Mouse (Mus musculus) midbrain, embryonic 15.5 days (tissue): ENCODE measurements around the gene Lhfp. TPM values are rescaled to one million over a fixed set of nuclear protein-coding genes. Genes with fewer than 3 reads are reported as not detected.

Source experiments
- ATAC-seq: fragments of 200-750 bp; cut with Nextera tagmentation; replicated peaks from 2 replicates; pipeline ENCODE4 v1.8.0; 2017; ENCODE audit warnings: moderate TSS enrichment
- H3K27ac ChIP-seq: fragments of 300-500 bp; sonication (generic); 2 replicates; pipeline ENCODE4 v1.5.1; 2015; ENCODE audit warnings: mild to moderate bottlenecking, inconsistent platforms
- H3K27me3 ChIP-seq: fragments of 300-500 bp; sonication (generic); replicated peaks from 2 replicates; pipeline ENCODE4 v1.6.1; 2015; ENCODE audit warnings: inconsistent platforms
- H3K36me3 ChIP-seq: fragments of 300-500 bp; sonication (generic); replicated peaks from 2 replicates; pipeline ENCODE4 v1.6.1; 2015; ENCODE audit warnings: inconsistent platforms
- H3K4me1 ChIP-seq: fragments of 300-500 bp; sonication (generic); 2 replicates; pipeline ENCODE4 v1.6.1; 2015; ENCODE audit warnings: inconsistent platforms
- H3K4me2 ChIP-seq: fragments of 300-500 bp; sonication (generic); 2 replicates; pipeline ENCODE4 v1.6.1; 2015; ENCODE audit warnings: inconsistent platforms, mild to moderate bottlenecking, moderate library complexity
- H3K4me3 ChIP-seq: fragments of 300-500 bp; sonication (generic); 2 replicates; pipeline ENCODE4 v1.5.1; 2015; ENCODE audit warnings: mild to moderate bottlenecking, inconsistent platforms
- H3K9ac ChIP-seq: fragments of 300-500 bp; sonication (generic); 2 replicates; pipeline ENCODE4 v1.6.1; 2015; ENCODE audit warnings: mild to moderate bottlenecking, inconsistent platforms
- H3K9me3 ChIP-seq: fragments of 300-500 bp; sonication (generic); 2 replicates; pipeline ENCODE4 v1.6.1; 2016; ENCODE audit warnings: inconsistent platforms
- WGBS: fragments of 180-500 bp; shearing (Covaris S2); methylation state at CpG from one replicate; pipeline ENCODE4 v1.1.7; 2015; ENCODE audit warnings: mixed read lengths; 5-methylcytosine and 5-hydroxymethylcytosine counted together
- polyA plus RNA-seq: library from polyadenylated mRNA; unstranded; fragments of >200 nt; fragmentation: Nextera tagmentation; extraction: Ambion mirVana; gene quantifications from 2 replicates; pipeline ENCODE4 v1.2.1, GENCODE M21; 2015

Gene Lhfp
- polyA plus RNA-seq, 1 experiment from 2014 or later = 64.8 TPM

- Histone ChIP-seq H3K4me2 (no peak overlapping the region), H3K27ac (no peak overlapping the region), H3K4me1 (no peaks in the 10 kb centered on the region), H3K9ac (no peak overlapping the region), H3K36me3 (no peaks in the 10 kb centered on the region), H3K9me3 (no peaks in the 10 kb centered on the region), H3K4me3 (no peak overlapping the region), H3K27me3 (no peaks in the 10 kb centered on the region)
- 54% methylated on average over 6 of the region's 6 CpGs for WGBS
- ATAC-seq = no peak
Observed at GRCm38 (mm10) chr3:53294855-53295254, 253.5 kb downstream of the Lhfp start.

GRCm38 (mm10) chr3:53301866-53302265 is 260.5 kb downstream of the Lhfp start:
- no peak for ATAC-seq
- H3K4me2 ChIP-seq = no peak overlapping the region
- H3K36me3 ChIP-seq = no peaks in the 10 kb centered on the region
- H3K9me3 ChIP-seq = no peaks in the 10 kb centered on the region
- no peaks in the 10 kb centered on the region for H3K4me1 ChIP-seq
- no peak overlapping the region for H3K4me3 ChIP-seq
- no peak overlapping the region for H3K9ac ChIP-seq
- no peaks in the 10 kb centered on the region for H3K27me3 ChIP-seq
- 62% methylated on average over 5 of the region's 5 CpGs for WGBS
- H3K27ac ChIP-seq = no peak overlapping the region

- WGBS = 80% methylated on average over 4 of the region's 4 CpGs
- H3K36me3 ChIP-seq = no peaks in the 10 kb centered on the region
- no peak for ATAC-seq
Observed at GRCm38 (mm10) chr3:53304123-53304900, 263.0 kb downstream of the Lhfp start.

GRCm38 (mm10) chr3:53305860-53306259 is 264.5 kb downstream of the Lhfp start:
- H3K4me3 ChIP-seq = no peak overlapping the region
- ATAC-seq = no peak

More at GRCm38 (mm10) chr3:53304123-53304900, 263.0 kb downstream of the Lhfp start:
- Histone ChIP-seq H3K27ac (no peak overlapping the region), H3K4me2 (no peak overlapping the region), H3K4me1 (no peaks in the 10 kb centered on the region), H3K4me3 (no peak overlapping the region), H3K9ac (no peak overlapping the region), H3K9me3 (no peaks in the 10 kb centered on the region), H3K27me3 (no peaks in the 10 kb centered on the region)

GRCm38 (mm10) chr3:53308649-53309048 is 267.3 kb downstream of the Lhfp start:
- Histone ChIP-seq H3K9me3 (no peaks in the 10 kb centered on the region), H3K27me3 (no peaks in the 10 kb centered on the region), H3K4me1 (no peaks in the 10 kb centered on the region), H3K9ac (no peak overlapping the region), H3K36me3 (no peaks in the 10 kb centered on the region), H3K4me3 (no peak overlapping the region), H3K4me2 (no peak overlapping the region), H3K27ac (no peak overlapping the region)
- ATAC-seq = no peak
- WGBS = 58% methylated on average over 5 of the region's 5 CpGs

More at GRCm38 (mm10) chr3:53305860-53306259, 264.5 kb downstream of the Lhfp start:
- Histone ChIP-seq H3K36me3 (no peaks in the 10 kb centered on the region), H3K4me1 (no peaks in the 10 kb centered on the region), H3K27me3 (no peaks in the 10 kb centered on the region), H3K9ac (no peak overlapping the region), H3K9me3 (no peaks in the 10 kb centered on the region), H3K4me2 (no peak overlapping the region), H3K27ac (no peak overlapping the region)
- 70% methylated on average over 1 of the region's 1 CpGs for WGBS

- 48% methylated on average over 4 of the region's 4 CpGs for WGBS
- H3K27me3 ChIP-seq = no peaks in the 10 kb centered on the region
- no peaks in the 10 kb centered on the region for H3K36me3 ChIP-seq
- no peaks in the 10 kb centered on the region for H3K9me3 ChIP-seq
- H3K27ac ChIP-seq = no peak overlapping the region
- no peak for ATAC-seq
- no peak overlapping the region for H3K9ac ChIP-seq
- H3K4me3 ChIP-seq = no peak overlapping the region
- no peak overlapping the region for H3K4me2 ChIP-seq
- H3K4me1 ChIP-seq = no peaks in the 10 kb centered on the region
Observed at GRCm38 (mm10) chr3:53310093-53310492, 268.8 kb downstream of the Lhfp start.

- WGBS = 91% methylated on average over 2 of the region's 2 CpGs
- no peaks in the 10 kb centered on the region for H3K4me1 ChIP-seq
- no peak overlapping the region for H3K9ac ChIP-seq
- ATAC-seq = no peak
- no peaks in the 10 kb centered on the region for H3K9me3 ChIP-seq
- no peak overlapping the region for H3K27ac ChIP-seq
- H3K36me3 ChIP-seq = no peaks in the 10 kb centered on the region
- no peaks in the 10 kb centered on the region for H3K27me3 ChIP-seq
- H3K4me2 ChIP-seq = no peak overlapping the region
- no peak overlapping the region for H3K4me3 ChIP-seq
Observed at GRCm38 (mm10) chr3:53310615-53311014, 269.3 kb downstream of the Lhfp start.

Other genes with a start within 250 kb of the Lhfp start
- 59.6 and 63.8 TPM in 2 replicates for gene Cog6, start 24.3 kb upstream of the Lhfp start, polyA plus RNA-seq